Mouse (Mus musculus) adrenal gland, postnatal 0 days (tissue): ENCODE data around the gene Mtmr4. TPM values are rescaled to one million over a fixed set of nuclear protein-coding genes. Genes with fewer than 3 reads are reported as not detected.

Source experiments
- polyA plus RNA-seq: library from polyadenylated mRNA; unstranded; fragments of >200 nt; fragmentation: Nextera tagmentation; extraction: Ambion mirVana; gene quantifications from 2 replicates; pipeline ENCODE4 v1.2.1, GENCODE M21; 2015

Gene Mtmr4
- 10.0 and 10.9 TPM in 2 replicates for polyA plus RNA-seq

GRCm38 (mm10) chr11:87591526-87592353 is at the start of gene Mtmr4:
TSS of gene Mtmr4 (plus strand) at chr11:87592162.

DNA sequence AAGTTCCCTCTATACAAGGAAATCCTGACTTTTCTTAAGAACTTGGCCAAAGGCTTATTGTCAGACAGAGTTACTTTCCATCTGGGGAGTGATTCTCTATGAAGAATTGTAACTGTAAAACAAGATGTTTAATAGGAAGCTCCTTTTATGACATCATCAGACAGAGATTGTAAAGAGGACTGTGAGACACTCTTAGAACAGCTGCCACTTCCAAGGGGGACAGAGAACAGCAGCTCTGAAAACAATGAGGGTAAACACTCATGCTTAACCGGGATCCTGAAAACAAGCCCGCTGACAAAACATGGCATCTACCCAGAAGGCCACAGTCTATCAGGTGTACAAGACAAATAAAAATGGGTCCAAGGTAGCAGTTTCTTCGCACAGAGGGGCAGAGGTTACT is 25.5 kb upstream of the Mtmr4 start, which contains the start of gene Gm11492:
TSS of gene Gm11492 (plus strand) at position 153 of the 400 bp plus-strand sequence.

GRCm38 (mm10) chr11:87568255-87568953 is 23.6 kb upstream of the Mtmr4 start, which contains the start of gene Sept4:
TSS of gene Sept4 (plus strand) at chr11:87568903.

DNA sequence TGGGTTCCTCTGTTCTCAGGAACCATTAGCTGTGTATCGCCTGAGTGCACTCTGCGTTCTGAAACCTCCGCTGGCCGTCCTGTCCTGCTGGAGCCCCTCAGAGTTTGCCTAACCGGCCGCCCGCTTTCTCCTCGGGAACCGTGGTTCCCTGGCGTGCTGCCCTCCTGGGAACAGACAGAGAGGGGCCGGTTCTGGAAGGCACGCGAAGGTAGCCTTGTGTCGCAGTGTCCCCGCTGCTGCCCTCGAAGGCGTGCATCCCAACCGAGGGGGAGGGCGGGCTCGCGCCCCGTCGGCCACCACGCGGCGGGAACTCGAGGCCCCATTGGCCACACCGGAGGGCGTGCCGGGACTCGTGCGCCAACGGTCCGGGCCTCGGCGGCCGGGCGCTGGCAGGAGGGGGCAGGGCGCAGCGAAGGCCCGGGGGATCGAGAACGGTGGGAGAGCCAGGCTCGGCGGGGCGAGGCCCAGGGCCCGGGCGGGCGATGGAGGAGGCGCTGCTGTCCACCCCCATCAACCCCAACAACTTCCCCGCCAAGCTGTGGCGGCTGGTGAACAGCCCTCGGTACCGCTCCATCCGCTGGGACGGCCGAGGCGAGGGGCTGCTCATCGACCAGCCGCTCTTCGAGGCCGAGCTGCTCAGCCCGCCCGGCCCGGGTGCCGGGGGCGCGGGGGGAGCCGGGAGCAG is 25.0 kb downstream of the Mtmr4 start, which contains the start of gene Hsf5:
TSS of gene Hsf5 (plus strand) at position 375 of the 685 bp plus-strand sequence.

GRCm38 (mm10) chr11:87662407-87662806 is 70.4 kb downstream of the Mtmr4 start, which contains the start of gene Rnf43:
TSS of gene Rnf43 (plus strand) at chr11:87662722.

Other genes with a start within 250 kb of the Mtmr4 start
- gene Ppm1e, start 233.1 kb upstream of the Mtmr4 start, polyA plus RNA-seq = 2.9 and 4.7 TPM in 2 replicates
- gene Rad51c, start 187.2 kb upstream of the Mtmr4 start, polyA plus RNA-seq = 2.7 and 3.5 TPM in 2 replicates
- gene Tex14, start 187.1 kb upstream of the Mtmr4 start, polyA plus RNA-seq = 0.76 and 1.8 TPM in 2 replicates
- not detected in 2 replicates for gene Gm11492, start 25.5 kb upstream of the Mtmr4 start, polyA plus RNA-seq
- 35.9 and 36.0 TPM in 2 replicates for gene Sept4, start 23.3 kb upstream of the Mtmr4 start, polyA plus RNA-seq
- 0.08 and 0.13 TPM in 2 replicates for gene Hsf5, start 25.0 kb downstream of the Mtmr4 start, polyA plus RNA-seq
- 1.1 and 1.7 TPM in 2 replicates for gene Rnf43, start 70.6 kb downstream of the Mtmr4 start, polyA plus RNA-seq
- 261 and 330 TPM in 2 replicates for gene Supt4a, start 145.4 kb downstream of the Mtmr4 start, polyA plus RNA-seq
- 1.3 and 2.8 TPM in 2 replicates for gene Tspoap1, start 168.4 kb downstream of the Mtmr4 start, polyA plus RNA-seq
- 9.7 and 15.2 TPM in 2 replicates for gene Mpo, start 201.4 kb downstream of the Mtmr4 start, polyA plus RNA-seq
- gene Lpo, start 236.1 kb downstream of the Mtmr4 start, polyA plus RNA-seq = not detected in 2 replicates